Mouse (Mus musculus): ENCODE measurements around the gene Ugt1a9.

Gene Ugt1a9

DNA sequence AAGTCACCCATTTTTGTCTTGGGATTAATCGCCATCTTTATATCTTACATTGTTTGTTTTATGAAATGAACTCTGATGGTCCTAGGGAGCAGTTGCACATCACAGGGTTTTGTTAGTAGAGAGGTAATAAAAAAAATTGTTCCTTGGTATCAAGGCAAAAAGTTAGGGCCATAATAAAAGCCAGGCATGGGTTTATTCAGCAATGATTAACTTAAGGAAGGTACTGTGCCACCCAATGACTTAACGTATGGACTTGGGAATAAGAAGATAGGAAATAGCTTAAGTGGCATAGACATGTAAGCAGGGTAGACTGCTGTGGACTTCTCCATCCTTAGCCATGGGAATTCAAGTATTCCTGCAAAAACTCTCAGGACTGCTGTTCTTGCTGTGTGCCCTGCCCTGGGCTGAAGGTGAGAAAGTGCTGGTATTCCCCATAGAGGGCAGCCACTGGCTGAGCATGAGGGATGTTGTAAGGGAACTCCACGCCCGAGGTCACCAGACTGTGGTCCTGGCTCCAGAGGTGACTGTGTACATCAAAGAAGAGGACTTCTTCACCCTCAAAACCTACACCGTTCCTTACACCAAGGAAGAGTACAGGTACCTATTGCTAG, 115.8 kb downstream of the Ugt1a9 start:
- no peak for DNase-seq (ENCODE audit: low spot score)

DNA sequence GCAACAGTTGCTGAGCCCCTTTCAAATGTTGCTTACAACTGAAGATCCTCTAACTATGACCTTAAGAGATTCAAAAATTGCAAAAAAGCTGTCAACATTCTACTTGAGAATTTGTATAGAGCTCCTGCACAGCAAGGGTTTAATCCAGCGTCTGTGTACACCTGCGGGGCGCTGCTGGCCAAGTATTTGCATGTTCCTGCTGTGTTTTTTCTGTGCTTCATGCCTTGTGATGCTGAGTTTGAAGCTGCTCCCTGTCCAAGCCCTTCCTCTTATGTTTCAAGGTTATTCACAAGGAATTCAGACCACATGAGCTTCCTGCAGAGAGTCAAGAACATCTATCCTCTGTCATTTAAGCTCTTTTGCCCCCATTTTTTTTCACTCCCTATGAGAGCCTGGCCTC, 121.5 kb downstream of the Ugt1a9 start:
- no peak for DNase-seq (ENCODE audit: low spot score)

DNA sequence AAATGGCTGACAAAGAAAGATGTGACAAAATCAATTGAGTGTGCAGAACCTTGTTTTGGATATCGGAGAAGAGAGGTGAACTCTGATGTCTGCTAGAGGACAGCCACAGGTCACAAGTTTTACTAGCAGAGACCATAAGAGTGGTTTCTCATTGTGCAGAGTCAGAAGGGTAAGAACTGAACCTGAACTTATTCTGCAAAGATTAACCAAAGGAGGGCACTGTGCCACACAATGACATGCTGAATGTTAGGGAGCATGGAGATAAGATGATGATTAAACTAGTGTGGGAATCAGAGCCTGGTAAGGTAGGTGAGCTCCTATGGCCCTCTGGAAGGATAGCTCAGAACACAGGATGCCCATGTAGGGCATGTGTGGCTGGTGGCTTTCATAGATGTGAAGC, 125.1 kb downstream of the Ugt1a9 start:
- DNase-seq (ENCODE audit: low spot score) = no peak

DNA sequence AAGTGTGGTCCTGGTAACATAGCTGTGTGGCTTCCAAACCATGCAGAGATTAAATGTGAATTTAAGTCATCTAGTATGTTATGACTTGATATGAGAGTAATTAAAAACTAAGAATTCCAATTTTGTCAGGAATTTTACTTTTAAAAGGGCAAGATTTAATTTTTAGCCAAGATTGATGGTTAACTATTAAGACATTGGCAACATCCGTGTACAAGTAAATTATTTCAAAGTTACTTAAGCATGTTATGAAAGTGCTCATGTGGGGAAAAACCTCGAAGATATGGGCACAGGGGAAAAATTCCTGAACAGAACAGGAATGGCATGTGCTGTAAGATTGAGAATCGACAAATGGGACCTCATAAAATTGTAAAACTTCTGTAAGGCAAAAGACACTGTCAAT, 126.8 kb downstream of the Ugt1a9 start:
- no peak for DNase-seq (ENCODE audit: low spot score)

DNA sequence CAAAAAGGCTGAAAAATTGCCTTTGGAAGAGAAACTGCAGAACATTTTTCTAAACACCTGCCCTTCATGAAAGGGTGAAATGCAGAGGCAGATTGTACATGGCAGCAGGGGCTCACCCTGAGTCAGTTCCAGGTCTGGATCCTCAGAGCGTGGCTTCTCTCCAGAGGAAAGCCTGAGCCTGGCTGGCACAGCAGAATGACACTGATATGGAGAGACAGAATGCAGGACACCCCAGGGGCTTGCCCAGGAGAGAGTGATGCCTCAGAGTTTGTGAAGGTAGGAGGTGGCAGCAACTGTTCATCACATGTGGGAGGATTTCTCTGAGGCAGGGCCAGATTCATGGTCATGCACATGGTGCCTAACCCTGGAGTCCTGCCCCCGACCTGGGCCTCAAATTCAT, 129.4 kb downstream of the Ugt1a9 start:
- no peak for DNase-seq (ENCODE audit: low spot score)

DNA sequence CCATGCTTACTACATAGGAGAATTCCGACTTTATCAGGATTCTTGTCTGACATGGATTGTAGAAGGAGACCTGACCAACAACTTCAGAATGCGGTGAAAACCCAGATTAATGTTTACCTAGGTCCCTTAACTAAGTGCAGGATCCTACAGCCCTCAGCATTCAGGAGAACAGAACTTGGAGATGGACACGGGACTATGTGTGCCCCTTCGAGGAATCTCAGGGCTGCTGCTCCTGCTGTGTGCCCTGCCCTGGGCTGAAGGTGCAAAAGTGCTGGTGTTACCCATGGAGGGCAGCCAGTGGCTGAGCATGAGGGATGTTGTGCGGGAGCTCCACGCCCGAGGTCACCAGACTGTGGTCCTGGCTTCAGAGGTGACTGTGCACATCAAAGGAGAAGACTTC, 129.9 kb downstream of the Ugt1a9 start, which contains the start of gene Ugt1a2:
Gene Ugt1a2 (plus strand): TSS at position 146 of the 400 bp plus-strand sequence.
- DNase-seq (ENCODE audit: low spot score) = no peak

DNA sequence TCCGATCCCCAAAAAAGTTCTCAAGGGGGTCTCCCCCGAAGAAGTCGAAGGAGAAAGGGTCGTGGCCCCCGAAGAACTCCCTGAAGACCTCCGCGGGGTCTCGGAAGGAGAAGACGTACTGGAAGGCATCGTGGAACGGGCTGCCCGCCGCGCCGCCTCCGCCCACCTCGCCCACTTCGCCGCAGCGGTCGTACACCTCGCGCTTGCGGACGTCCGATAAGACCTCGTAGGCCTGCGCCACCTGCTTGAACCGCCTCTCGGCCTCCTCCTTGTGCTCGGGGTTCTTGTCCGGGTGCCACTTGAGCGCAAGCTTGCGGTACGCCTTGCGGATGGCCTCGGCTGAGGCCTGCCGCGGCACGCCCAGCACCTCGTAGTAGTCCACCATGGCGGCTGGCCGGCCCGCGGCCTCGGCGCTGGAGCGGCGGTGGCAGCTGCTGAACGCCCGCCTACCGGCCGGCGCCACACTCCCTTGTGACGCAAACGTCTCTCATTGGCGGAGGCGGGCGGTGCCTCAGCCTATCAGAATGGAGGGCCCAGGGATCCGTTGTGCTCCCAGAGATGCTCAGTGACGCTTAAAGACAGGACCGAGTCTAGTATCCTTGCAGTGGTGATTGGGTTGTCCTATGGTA, 134.8 kb downstream of the Ugt1a9 start, which contains the start of gene Dnajb3:
Gene Dnajb3 (minus strand): TSS at position 489 of the 629 bp plus-strand sequence.
- no peak for DNase-seq (ENCODE audit: low spot score)

DNA sequence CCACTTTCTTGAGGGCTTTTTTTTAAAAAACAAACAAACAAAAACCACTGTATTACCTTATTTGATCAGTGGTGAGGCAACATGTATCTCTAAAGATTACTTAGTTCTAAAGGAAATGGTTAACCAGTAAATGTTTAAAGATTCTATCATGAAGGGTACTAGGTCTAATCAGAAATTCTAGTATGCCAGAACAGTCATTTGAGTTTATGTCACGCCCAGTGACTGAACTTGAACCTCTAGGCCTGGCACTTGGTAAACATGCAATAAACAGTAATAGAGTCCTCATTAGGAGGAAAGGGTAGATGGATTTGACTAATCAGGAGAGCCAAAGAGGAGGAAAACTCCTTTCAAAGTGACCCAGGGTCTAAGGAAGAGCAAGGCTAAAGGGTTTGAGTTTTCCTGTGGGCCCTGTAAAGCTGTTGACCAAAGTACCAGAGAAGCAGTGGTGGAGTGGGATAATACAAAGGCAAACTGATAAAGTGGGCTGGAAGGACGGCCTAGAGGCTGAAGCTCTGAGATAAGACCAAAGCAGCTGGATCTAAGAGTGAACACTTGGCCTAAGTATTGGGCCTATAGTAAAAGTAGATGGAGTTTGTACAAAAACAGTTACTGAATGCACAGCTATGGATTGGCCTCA, 136.4 kb downstream of the Ugt1a9 start:
- DNase-seq (ENCODE audit: low spot score) = no peak

DNA sequence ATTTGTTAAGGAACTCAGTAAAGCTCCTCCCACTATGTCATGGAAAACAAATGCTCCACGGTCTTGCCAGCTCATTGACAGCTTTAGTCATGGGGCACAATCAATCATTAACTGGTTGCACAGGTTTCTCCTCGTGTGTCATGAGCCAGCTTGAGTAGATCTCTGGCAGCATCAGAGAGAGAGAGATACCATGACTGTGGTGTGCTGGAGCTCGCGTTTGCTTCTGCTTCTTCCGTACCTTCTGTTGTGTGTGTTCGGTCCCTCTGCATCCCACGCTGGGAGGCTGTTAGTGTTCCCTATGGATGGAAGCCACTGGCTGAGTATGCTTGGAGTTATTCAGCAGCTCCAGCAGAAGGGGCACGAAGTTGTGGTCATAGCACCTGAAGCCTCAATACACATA, 141.2 kb downstream of the Ugt1a9 start, which contains the start of gene Ugt1a1:
Gene Ugt1a1 (plus strand): TSS at position 148 of the 400 bp plus-strand sequence.
- DNase-seq (ENCODE audit: low spot score) = no peak

DNA sequence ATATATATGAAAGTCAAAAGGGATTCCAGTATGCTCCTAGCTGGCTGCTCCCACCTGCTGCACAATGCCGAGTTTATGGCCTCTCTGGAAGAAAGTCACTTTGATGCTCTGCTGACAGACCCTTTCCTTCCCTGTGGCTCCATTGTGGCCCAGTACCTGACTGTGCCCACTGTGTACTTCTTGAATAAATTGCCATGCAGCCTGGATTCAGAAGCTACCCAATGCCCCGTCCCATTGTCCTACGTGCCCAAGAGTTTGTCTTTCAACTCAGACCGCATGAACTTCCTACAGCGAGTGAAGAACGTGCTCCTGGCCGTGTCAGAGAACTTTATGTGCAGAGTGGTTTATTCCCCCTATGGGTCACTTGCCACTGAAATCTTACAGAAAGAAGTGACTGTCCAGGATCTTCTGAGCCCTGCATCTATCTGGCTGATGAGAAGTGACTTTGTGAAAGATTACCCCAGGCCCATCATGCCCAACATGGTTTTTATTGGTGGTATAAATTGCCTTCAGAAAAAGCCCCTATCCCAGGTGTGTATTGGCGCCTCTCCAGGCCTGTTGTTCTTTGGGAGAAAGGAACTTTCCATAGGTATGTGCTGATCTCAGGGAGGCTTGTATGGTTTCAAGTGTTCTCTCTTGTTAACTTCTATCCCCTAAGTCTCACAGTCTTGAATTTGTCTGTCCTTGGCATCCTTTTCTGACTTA, 141.9 kb downstream of the Ugt1a9 start:
- DNase-seq (ENCODE audit: low spot score) = no peak

DNA sequence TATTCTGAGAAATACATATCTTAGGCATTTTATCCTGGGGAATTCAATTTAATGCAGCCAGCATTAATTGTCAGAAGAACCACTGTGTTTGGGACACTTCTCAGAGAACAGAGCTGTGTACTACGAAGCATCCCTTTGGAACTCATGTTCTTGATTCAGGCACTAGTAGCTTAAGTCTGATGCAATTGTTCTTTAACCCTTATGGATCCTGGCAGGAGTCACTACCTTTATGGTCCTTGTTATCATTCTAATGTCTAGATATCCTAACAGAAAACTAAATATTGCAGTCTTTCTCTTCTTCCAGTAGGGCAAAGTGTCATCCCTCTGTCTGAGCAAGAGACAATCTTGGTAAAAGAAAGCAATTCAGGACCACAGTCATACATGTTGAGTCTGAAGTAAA, 142.5 kb downstream of the Ugt1a9 start:
- no peak for DNase-seq (ENCODE audit: low spot score)

DNA sequence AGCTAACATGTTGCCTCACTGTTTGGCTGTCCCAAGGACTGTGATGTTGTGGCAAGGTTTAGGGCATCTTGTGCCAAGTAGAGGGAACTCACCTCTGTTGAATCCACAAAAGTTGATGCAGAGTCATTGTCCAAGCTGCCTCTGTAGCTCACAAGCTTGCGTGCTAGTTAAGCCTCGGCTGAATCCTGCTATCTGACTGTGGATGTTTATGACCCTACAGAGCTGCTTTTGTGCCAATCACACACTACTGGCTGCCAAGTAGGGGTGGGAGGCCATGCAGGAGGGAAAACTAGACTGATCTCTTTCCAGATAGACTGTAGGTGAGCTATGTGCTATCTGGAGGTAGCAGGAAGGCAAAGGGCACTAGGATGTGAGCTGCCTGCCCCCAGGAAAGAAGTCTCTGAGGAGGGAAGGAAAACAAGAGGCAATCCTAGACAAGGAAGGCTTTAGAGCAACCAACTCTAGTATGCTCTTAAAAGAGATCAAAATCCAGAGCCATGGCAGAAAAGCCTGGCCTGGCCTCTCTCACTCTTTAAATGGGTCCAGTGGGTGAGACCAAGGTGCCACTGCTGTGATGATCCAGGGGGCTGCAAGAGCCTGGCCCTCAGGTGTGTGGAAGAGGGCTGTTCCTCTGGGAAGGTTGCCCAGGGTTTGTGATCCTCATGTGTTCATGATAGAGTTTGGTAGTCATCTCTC, 143.3 kb downstream of the Ugt1a9 start:
- no peak for DNase-seq (ENCODE audit: low spot score)

DNA sequence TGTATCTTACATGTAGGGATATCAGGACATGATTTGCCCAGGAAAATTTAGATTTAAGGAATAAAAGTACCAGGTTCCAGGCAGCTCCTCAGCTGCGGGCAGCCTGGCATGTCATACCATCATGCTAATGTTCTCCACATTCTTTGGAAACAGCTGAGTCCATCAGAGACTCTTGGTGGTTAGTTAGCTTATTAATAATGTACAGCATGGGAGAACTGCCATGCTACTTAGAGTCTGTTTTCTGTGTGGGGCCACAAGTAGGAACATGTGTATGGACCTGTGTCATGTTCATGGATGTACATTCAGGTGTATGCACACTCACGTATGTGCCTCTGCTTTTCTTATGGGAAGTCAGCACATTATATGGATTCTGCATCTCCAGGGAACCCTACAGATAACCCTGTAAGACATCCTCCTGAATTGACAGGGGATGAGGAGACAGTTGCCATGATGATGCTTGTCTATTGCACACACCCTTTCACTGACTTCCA, 143.9 kb downstream of the Ugt1a9 start:
- DNase-seq (ENCODE audit: low spot score) = no peak

DNA sequence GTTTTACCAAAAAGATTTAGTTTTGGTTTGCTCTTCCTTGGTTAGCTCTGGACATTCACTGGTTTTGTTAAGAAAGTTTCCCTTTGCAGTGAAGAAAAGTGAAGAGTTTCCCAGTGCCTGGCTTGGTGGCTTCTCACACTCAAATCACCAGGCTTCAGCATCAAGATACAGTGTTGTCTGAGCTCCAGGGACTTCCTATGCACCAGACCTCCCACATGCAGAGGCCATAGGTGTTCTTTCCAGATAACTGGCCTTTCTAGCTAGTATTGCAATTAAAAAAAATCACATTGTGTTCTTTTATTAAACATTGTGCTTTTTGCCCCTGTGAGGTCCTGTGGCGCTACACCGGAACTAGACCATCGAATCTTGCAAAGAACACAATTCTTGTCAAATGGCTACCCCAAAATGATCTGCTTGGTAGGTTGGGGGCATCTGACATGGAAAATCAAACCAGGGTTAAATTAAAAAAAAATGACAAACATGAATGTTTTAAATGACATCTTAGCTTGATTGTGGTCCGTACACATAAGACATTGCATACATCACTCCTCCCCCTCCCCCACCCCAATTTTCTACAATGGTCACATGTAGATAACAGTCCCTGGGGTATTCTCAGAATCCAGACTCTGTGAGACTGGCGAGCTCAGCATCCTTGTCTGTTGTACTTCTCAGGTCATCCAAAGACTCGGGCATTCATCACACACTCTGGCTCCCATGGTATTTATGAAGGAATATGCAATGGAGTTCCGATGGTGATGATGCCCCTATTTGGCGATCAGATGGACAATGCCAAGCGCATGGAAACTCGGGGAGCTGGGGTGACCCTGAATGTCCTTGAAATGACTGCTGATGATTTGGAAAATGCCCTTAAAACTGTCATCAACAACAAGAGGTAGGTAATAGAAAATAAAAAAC, 145.1 kb downstream of the Ugt1a9 start:
- DNase-seq (ENCODE audit: low spot score) = no peak

DNA sequence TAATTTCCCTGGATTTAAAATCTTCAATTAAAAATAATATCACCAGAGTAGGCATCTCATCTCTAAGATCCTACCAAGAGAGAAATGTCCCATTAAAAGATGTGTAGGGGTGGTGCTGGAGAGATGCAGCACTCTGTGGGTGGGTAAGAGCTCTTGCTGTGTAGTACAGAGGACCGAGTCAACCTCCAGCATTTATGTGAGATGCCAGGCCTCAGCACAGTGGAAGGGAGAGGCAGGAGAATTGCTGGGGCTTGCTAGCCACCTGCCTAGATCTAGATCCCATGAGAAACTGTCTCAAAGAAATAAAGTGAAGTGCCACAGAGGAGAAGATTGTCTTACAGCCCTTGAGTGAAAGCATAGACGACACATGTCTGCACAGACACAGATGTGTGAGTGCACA, 146.0 kb downstream of the Ugt1a9 start:
- no peak for DNase-seq (ENCODE audit: low spot score)

DNA sequence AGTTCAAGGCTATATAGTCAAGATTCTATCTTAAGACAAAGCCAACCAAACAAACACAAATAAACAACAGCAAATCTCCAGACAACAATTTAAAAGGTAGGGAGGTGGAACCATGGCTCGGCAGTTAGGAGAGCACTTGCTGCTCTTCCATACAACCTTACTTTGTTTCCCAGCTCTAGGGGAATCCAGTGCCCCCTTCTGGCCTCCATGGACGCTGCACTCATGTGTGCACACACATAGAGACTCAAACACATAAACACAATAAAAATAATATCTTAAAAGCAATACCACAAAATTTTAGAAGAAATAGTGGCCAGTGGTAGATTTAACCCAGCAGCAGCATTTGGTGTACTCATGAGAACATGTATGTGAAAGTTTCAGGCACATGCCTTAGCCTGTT, 146.5 kb downstream of the Ugt1a9 start:
- no peak for DNase-seq (ENCODE audit: low spot score)

DNA sequence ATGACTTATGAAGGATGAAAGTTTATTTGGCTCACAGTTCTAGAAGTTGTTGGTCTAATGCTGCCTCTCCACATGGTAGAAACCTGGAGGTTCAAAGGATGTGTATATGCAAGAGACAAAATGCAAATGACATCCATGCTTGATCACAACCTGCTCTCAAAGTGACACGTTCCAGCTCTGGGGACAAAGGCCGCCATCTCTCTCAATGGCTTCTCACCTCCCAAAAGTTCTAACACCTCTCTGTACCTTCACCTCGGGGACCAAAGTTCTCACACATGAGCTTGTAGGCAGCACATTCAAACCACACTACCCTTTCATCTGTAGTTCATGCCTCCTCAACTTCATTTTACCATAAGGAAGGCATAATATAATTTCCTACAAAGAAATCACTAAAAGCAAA, 147.0 kb downstream of the Ugt1a9 start:
- no peak for DNase-seq (ENCODE audit: low spot score)

DNA sequence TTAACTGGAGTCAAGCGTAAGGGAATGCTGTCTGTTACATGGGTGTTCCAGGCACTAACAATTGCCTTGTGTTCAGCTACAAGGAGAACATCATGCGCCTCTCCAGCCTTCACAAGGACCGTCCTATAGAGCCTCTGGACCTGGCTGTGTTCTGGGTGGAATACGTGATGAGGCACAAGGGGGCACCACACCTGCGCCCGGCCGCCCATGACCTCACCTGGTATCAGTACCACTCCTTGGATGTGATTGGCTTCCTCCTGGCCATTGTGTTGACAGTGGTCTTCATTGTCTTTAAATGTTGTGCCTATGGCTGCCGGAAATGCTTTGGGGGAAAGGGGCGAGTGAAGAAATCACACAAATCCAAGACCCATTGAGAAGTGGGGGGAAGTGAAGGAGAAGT, 147.5 kb downstream of the Ugt1a9 start:
- no peak for DNase-seq (ENCODE audit: low spot score)

DNA sequence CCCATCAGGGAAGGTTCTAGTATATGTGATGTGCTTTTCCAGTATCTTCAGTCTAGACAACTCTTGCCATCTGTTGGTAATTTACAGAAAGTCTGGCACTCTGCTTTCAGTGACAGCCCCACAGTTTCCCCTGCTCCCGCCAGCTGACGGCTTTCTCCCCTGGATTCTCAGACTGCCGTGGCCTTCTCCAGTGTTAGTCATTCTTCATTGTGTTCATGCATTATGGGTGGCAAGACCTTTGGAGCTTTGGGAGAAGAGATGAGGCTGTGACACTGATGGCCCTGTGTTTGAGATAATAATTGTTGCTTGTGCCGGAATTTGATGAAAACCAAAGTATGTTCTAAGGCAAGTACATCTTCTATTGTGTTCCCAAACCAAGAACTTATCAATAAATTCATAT, 148.0 kb downstream of the Ugt1a9 start:
- no peak for DNase-seq (ENCODE audit: low spot score)

DNA sequence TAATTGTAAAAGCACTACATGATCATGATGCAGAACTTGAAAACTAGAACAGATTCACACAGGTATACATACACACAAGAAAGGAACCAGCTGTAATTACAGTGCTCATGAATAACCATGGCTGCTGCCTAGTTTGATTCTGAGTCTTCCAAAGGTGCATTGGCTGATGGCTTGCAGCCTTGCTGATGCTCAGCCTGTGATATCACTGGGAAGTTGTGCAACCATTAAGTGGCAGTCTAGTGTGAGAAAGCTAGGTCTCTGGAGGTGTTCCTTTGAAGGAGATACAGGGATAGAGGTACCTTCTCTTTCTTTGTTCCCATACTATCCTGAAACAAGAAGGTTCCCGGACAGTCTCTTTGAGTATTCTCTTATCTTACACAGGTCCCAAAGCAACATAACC, 148.5 kb downstream of the Ugt1a9 start:
- no peak for DNase-seq (ENCODE audit: low spot score)

DNA sequence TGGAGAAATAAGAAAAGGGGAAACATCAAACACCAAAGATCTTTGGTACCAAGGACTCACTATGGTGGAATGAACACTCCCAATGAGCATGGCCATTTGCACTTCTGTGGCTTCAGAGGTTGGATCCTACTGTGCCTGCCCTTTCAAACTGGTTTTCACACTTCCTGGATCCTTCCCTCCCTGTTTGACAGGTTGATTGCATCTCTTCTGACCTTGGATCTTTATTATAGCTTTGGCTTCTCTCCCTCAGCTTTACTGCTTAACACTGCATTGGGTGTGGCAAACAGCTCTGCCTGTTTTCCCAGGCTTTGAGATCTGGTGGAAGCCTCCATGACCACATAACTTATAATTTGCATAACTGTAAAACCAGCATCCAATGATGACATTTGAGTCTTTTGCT, 149.7 kb downstream of the Ugt1a9 start:
- no peak for DNase-seq (ENCODE audit: low spot score)

Data from ovary, postnatal 10 days (tissue).